Mouse (Mus musculus) G1E (cell line): ENCODE measurements around the gene Srrm3. TPM values are rescaled to one million over a fixed set of nuclear protein-coding genes. Genes with fewer than 3 reads are reported as not detected.

Experiments
- ATAC-seq: 2 replicates; pipeline ENCODE4 v1.8.0; 2016; ENCODE audit warnings: mild to moderate bottlenecking; ENCODE audit not compliant: insufficient number of reproducible peaks, poor library complexity, low FRiP score, severe bottlenecking; ENCODE audit errors: extremely low read depth
- DNase-seq: peaks from one replicate; pipeline ENCODE4 v3.0.0; 2012; ENCODE audit warnings: low spot score
- H3K27me3 ChIP-seq: 2 replicates; pipeline ENCODE4 v1.6.1; 2012; ENCODE audit warnings: mild to moderate bottlenecking, low read length, inconsistent platforms; ENCODE audit not compliant: insufficient read depth
- H3K36me3 ChIP-seq: replicated peaks from 2 replicates; pipeline ENCODE3; 2012; ENCODE audit warnings: mild to moderate bottlenecking, inconsistent platforms
- H3K4me1 ChIP-seq: 2 replicates; pipeline ENCODE4 v1.6.1; 2012; ENCODE audit warnings: low read depth, low read length, inconsistent platforms, mixed read lengths; ENCODE audit not compliant: insufficient read depth
- H3K4me3 ChIP-seq: 2 replicates; pipeline ENCODE4 v1.5.1; 2012; ENCODE audit warnings: low read depth, mild to moderate bottlenecking, inconsistent platforms, low read length, moderate library complexity, mixed read lengths
- H3K9me3 ChIP-seq: replicated peaks from 2 replicates; pipeline ENCODE4 v1.6.1; 2012; ENCODE audit warnings: inconsistent platforms
- CTCF ChIP-seq: IDR thresholded peaks from 2 replicates; pipeline ENCODE4 v1.5.1; 2012; ENCODE audit warnings: low read depth, low read length, inconsistent platforms, mixed read lengths
- GATA1 ChIP-seq: IDR thresholded peaks from 2 replicates; pipeline ENCODE4 v1.6.1; 2012; ENCODE audit warnings: borderline replicate concordance, low read length, inconsistent platforms, mixed read lengths
- GATA2 ChIP-seq: IDR thresholded peaks from 2 replicates; pipeline ENCODE4 v1.6.1; 2012; ENCODE audit warnings: low read depth, low read length, inconsistent platforms, borderline replicate concordance
- POLR2AphosphoS5 ChIP-seq: IDR thresholded peaks from 2 replicates; pipeline ENCODE4 v1.6.1; 2012; ENCODE audit warnings: low read depth, low read length, inconsistent platforms; ENCODE audit not compliant: insufficient replicate concordance
- TAL1 ChIP-seq: conservative IDR thresholded peaks from 2 replicates; pipeline ENCODE4 v1.6.1; 2012; ENCODE audit warnings: low read depth, low read length, inconsistent platforms, mixed read lengths
- polyA plus RNA-seq: library from polyadenylated mRNA; stranded (reverse); fragments of >175 nt; gene quantifications from 2 replicates; pipeline ENCODE4 v1.2.3, GENCODE M21; 2012
- total RNA-seq, 2 experiments: library from RNA; stranded (forward) in 1 of 2; stranded (reverse) in 1 of 2; fragments of 200-1000 nt in 1 of 2; fragments of >200 nt in 1 of 2; fragmentation: Nextera tagmentation in 1 of 2; gene quantifications; 2 replicates each; pipeline ENCODE4 v1.2.3; 2014 to 2017

The Srrm3 gene
- total and polyA plus RNA-seq, 3 experiments: 0.38 TPM; not detected in 2

DNA sequence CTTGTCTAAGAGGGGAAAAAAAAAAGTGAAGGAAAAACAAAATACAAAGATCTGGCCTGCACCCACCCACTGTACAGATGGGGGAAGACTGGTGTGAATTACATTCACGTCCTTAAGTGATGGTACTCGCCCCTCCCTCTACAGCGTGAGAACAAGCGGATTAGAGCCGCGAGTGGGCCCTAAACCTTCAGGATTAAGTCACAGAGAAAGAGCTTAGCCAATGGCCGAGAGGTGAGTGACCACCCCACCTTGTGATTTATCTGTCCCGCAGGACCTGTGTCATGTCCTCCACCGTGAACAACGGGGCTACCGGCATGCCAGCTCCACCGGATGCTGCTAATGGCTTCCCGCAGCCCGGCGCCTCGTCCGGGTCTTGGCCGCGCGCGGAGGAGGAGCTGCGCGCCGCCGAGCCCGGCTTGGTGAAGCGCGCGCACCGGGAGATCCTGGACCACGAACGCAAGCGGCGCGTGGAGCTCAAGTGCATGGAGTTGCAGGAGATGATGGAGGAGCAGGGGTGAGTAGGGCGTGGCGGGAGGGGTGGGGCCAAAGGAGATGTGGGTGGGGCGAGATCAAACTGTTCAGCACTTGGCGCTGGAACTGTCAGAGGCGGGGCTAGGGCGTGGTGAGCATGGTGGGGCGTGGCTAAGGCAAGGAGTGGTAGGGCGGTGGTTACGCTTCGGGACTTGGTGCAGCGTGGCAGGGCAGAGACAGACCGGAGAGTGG is 28.2 kb downstream of the Srrm3 start:
- peaks cover 4% of the 10 kb centered on the region for H3K4me1 ChIP-seq
- no peak for DNase-seq
- no peaks in the 10 kb centered on the region for H3K9me3 ChIP-seq
- no peak overlapping the region for H3K4me3 ChIP-seq
- H3K27me3 ChIP-seq: peaks cover 5% of the 10 kb centered on the region; the same call in 1 of the 2 replicates
- no peaks in the 10 kb centered on the region for H3K36me3 ChIP-seq
- TF ChIP-seq GATA2: no peak
- no peak for TF ChIP-seq POLR2AphosphoS5
- TF ChIP-seq TAL1: no peak
- no peak for TF ChIP-seq GATA1
- TF ChIP-seq CTCF: no peak
- ATAC-seq: no peak

DNA sequence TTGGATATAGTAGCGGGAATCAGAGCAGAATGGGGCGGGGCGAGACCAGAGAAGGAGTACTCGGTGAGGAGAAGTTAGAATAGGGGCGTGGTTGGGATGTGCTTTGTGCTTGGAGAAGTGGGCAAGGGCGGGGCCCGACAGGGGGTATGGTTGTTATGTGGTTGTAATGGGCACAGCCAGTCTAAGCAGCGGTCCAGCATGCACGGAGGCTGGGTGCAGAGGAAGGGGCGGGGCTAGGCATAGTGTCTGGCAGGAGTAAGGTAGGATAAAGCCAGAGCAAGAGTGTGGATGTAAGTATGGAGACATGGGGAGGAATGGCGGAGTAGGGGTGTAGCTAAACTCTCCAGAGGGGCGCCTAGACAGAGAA is 28.8 kb downstream of the Srrm3 start:
- DNase-seq: no peak
- ATAC-seq: no peak
- no peaks in the 10 kb centered on the region for H3K36me3 ChIP-seq
- no peak for TF ChIP-seq GATA1
- no peak for TF ChIP-seq GATA2
- no peak for TF ChIP-seq CTCF
- TF ChIP-seq TAL1: no peak
- no peak for TF ChIP-seq POLR2AphosphoS5
- H3K4me3 ChIP-seq: no peak overlapping the region
- H3K27me3 ChIP-seq: peaks cover 5% of the 10 kb centered on the region; the same call in 1 of the 2 replicates
- no peaks in the 10 kb centered on the region for H3K9me3 ChIP-seq
- peaks cover 4% of the 10 kb centered on the region for H3K4me1 ChIP-seq

DNA sequence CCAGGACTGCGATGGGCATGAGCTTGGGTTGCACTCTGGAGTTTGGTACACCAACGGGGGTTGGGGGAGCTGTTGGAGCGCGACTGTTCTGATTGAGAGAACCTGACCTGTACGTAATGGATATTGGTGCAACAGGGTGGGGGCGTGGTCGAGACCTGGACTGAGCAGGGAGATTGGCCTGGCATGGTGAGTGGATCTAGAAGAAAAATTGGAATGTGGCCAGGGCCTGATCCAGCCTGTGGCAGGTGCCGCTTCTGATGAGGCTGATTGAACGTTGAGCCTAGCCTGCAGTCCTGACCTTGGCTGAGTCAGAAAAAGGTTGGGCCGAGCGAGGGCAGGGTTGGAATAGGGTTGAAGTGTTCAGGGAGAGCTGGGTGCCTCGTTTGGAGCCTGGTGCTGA is 29.3 kb downstream of the Srrm3 start:
- peaks cover 4% of the 10 kb centered on the region for H3K4me1 ChIP-seq
- peaks cover 5% of the 10 kb centered on the region; the same call in 1 of the 2 replicates for H3K27me3 ChIP-seq
- H3K9me3 ChIP-seq: no peaks in the 10 kb centered on the region
- DNase-seq: no peak
- H3K4me3 ChIP-seq: no peak overlapping the region
- ATAC-seq: no peak
- no peaks in the 10 kb centered on the region for H3K36me3 ChIP-seq
- TF ChIP-seq TAL1: no peak

DNA sequence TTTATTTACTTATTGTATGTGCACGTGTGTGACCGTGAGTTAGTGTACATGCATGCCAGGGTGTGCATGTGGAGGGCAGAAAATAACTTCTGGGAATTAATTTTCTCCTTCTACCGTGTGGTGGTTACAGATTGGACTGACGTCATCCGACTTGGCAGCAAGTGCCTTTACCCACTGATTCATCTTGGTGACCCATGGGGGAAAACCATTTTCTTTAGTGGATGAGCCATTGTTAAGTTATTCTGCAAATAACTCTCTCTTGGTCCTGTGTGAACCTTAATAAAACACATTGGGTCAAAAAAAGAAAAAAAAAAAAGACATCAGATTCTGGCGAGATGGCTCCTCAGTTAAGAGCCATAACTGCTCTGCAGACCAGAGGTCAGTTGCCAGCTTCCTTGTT is 35.0 kb downstream of the Srrm3 start:
- ATAC-seq: no peak
- no peak overlapping the region for H3K4me3 ChIP-seq
- no peak for TF ChIP-seq POLR2AphosphoS5
- TF ChIP-seq CTCF: no peak
- TF ChIP-seq TAL1: no peak
- TF ChIP-seq GATA2: no peak
- no peak for TF ChIP-seq GATA1
- H3K27me3 ChIP-seq: no peaks in the 10 kb centered on the region
- DNase-seq: no peak
- H3K4me1 ChIP-seq: no peaks in the 10 kb centered on the region
- no peaks in the 10 kb centered on the region for H3K36me3 ChIP-seq
- H3K9me3 ChIP-seq: no peaks in the 10 kb centered on the region

DNA sequence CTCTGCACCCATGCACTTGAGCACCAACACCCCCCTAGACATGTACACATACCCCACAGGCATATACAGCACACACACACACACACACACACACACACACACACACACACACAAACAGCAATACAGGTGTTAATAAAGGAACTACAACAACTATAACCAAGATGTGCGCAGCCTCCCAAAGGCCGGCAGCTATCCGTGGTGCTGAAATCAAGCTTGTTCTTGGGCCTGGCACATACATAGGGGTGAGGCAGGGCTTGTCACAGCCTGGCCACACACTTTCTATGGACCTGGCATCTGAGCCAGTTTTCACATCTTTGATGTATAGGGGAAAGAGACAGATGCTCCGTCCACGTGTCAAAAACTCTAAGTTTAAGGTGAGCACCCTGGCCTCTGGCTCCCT is 36.7 kb downstream of the Srrm3 start:
- no peak for ATAC-seq

DNA sequence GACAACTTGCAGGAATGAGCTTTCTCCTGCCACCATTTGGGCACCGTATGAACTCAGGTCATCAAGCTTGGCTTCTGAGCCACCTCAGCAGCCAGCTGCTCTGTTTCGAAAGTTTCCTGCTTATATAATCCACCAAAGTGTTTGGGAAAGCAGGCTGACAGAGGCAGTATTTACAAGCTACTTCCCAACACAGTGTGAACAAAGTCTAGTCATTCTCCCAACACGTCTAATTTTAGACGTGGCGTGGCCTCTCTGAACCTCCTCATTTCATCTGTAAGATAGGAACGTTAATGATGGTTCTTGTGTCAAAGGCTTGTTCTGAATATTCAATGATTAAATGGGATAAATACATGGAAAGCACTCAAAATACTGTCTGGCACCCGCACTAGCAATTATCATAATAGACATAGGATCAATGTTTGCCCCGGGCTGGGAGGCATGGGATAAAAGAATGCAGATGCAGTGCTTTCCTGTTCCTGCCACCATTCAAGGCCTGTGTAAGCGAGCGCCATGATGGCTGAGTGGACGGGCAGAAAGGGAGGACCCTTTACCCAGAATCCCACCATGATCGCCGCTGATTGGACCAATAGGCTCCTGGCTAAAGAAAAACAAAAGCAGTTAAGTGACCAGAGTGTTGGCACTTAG is 39.1 kb downstream of the Srrm3 start:
- no peaks in the 10 kb centered on the region for H3K4me1 ChIP-seq
- no peak overlapping the region for H3K4me3 ChIP-seq
- no peaks in the 10 kb centered on the region for H3K36me3 ChIP-seq
- 0 out of 2 replicates have a peak, but pooled peaks cover 4% of the 10 kb centered on the region for H3K9me3 ChIP-seq
- peaks cover under 1% of the 10 kb centered on the region; the same call in 1 of the 2 replicates for H3K27me3 ChIP-seq
- DNase-seq: no peak
- no peak for TF ChIP-seq TAL1
- no peak for TF ChIP-seq POLR2AphosphoS5
- no peak for TF ChIP-seq CTCF
- TF ChIP-seq GATA1: no peak
- TF ChIP-seq GATA2: no peak
- ATAC-seq: no peak

More for the DNA sequence above, 36.7 kb downstream of the Srrm3 start:
- Histone ChIP-seq H3K4me3 (no peak overlapping the region), H3K9me3 (0 out of 2 replicates have a peak, but pooled peaks cover 4% of the 10 kb centered on the region), H3K36me3 (no peaks in the 10 kb centered on the region), H3K27me3 (no peaks in the 10 kb centered on the region), H3K4me1 (no peaks in the 10 kb centered on the region)
- TF ChIP-seq CTCF (no peak), GATA2 (no peak), TAL1 (no peak), POLR2AphosphoS5 (no peak), GATA1 (no peak)
- peak; percentile 22 for DNase-seq
